Mouse (Mus musculus): ENCODE data around the gene Macrod2.

Macrod2 gene

GRCm38 (mm10) chr2:142407341-142407740 is 2012.2 kb downstream of the Macrod2 start:
- no peak for DNase-seq

DNA sequence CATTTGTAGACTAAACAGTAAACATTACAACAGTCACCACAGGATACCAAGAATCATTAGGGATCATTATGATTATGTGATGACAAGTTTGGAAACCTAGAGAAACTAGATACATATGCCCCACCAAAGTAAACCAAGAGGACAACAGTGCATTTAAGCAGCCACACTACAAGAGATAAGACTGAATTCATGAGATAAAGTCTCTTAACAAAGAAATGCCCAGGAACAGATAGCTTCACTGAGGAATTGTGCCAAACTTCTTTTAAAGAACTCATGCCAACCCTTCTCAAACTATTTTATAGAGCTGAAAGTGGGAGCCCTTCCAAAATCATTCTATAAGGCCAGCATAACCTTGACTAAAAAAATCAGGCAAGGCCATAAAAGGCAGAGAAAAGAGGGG is 2015.0 kb downstream of the Macrod2 start:
- DNase-seq = no peak

DNA sequence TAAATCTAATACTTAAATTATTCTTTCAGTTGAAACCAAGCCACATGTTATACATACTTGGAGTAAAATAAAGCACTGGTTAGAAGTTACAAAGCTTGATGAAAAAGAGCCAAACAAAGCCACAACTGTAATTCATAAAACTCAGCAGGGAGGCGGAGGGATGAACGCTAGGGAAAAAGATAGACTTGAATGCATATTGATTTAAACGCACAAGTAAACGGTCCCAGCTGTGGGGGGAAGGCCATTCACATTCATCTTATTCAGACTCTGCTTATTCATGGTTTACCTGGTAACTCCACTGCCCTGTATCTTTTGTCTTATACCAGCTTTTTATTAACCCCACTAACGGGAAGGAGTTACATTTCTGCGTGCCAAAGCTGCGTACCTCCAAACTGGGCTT is 2038.0 kb downstream of the Macrod2 start:
- DNase-seq = no peak

GRCm38 (mm10) chr2:142434731-142435130 is 2039.6 kb downstream of the Macrod2 start:
- DNase-seq = no peak

GRCm38 (mm10) chr2:142437606-142438461 is 2042.7 kb downstream of the Macrod2 start:
- DNase-seq = no peak

Data from B cell, adult 2 months (primary cell).